Mouse (Mus musculus): ENCODE data around the gene Socs7. TPM values are rescaled to one million over a fixed set of nuclear protein-coding genes. Genes with fewer than 3 reads are reported as not detected.
A peak's percentile ranks its signal among the peaks of the same experiment; 100 is the strongest.

Socs7 gene
- polyA plus RNA-seq, 1 experiment from 2014 or later: 3.6 TPM

DNA sequence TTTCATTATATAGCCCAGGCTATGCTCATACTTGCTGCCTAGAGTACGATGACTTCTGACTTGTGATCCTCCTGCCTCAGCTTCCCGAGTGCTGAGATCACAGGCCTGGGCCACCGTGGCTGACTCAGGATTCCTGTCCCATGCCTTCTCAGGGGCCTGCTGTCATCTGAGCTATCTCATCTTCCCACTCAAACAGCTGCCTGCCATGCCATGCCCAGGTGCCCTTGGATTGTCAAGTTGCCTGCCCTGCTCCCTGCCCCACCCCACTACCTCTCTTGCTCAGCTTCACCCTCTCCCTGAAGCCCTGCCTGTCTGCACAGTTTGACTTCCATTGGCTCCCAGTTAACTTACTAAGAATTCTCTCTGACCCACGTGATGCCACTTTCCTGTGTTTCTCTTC lies 48.6 kb downstream of the Socs7 start:
- Histone ChIP-seq H3K9ac (ENCODE audit: low read depth, low read length) (no peak overlapping the region), H3K4me2 (replicated peaks; ENCODE audit: low read depth, low read length) (no peak overlapping the region), H3K9me3 (ENCODE audit: control insufficient read depth, low read length) (no peaks in the 10 kb centered on the region), H3K27me3 (ENCODE audit: control insufficient read depth, insufficient read depth, low read length) (peaks cover 17% of the 10 kb centered on the region), H3K4me3 (ENCODE audit: low read depth, low read length) (no peak overlapping the region), H3K27ac (ENCODE audit: low read depth, low read length) (no peak overlapping the region), H3K36me3 (ENCODE audit: control insufficient read depth, insufficient read depth, low read length) (no peaks in the 10 kb centered on the region), H3K4me1 (replicated peaks; ENCODE audit: control insufficient read depth, insufficient read depth, low read length) (peaks cover 7% of the 10 kb centered on the region; the same call in 1 of the 2 replicates)
- ATAC-seq (ENCODE audit: low FRiP score): no peak
- WGBS: 79% methylated on average over 4 of the region's 4 CpGs
- no peak for DNase-seq (ENCODE audit: low spot score)

DNA sequence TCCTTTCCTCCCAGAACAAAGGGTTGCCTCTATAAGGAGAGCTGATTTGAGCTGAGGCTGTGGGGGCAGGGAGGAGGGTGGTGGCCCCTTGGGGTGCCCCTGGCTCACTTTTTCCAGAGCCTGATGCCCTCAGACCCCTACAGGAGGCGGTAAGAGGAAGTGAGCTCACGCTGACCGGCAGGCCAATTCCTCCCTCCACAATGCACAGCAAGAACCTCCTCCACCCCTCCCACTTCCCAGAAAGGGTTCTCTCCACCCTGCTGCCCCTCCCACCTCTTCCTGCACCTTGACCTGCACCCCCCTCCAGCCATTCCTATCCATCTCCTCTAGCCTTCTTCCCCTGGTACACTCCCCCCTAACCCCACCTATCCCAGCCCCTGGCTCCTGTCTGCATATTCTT lies 49.8 kb downstream of the Socs7 start:
- Histone ChIP-seq H3K36me3 (ENCODE audit: control insufficient read depth, insufficient read depth, low read length) (no peaks in the 10 kb centered on the region), H3K4me2 (replicated peaks; ENCODE audit: low read depth, low read length) (no peak overlapping the region), H3K4me3 (ENCODE audit: low read depth, low read length) (no peak overlapping the region), H3K4me1 (replicated peaks; ENCODE audit: control insufficient read depth, insufficient read depth, low read length) (peaks cover 7% of the 10 kb centered on the region; the same call in 1 of the 2 replicates), H3K9ac (ENCODE audit: low read depth, low read length) (no peak overlapping the region), H3K27me3 (ENCODE audit: control insufficient read depth, insufficient read depth, low read length) (peaks cover 11% of the 10 kb centered on the region), H3K27ac (ENCODE audit: low read depth, low read length) (no peak overlapping the region), H3K9me3 (ENCODE audit: control insufficient read depth, low read length) (no peaks in the 10 kb centered on the region)
- 21% methylated on average over 3 of the region's 3 CpGs for WGBS
- no peak for DNase-seq (ENCODE audit: low spot score)
- no peak for ATAC-seq (ENCODE audit: low FRiP score)

DNA sequence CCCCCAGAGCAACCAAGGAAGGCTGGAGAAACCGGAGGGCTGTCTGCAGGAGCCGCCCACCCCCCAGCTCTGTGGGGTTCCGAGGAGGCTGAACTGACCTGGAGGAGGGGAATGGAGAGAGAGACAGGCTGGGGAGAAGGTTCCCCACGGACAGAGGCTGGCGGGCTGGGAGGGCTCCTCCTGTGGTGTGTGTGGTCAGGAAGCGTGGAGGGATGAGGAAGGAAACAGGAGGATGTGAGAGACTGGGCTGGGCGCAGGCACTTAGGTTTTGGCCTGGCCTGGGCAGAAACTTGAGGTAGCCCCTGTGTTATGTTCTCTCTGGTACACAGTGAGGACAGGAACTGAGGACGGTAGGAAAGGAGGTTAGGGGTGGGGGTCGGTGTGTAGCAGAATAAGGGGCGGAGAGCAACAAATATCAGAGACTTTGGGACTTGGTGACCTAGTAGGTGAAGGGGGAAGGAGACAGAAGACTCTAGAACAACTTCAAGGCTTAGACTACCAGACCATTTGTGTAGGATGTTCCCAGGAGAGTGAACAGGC lies 50.5 kb downstream of the Socs7 start:
- peaks cover 7% of the 10 kb centered on the region; the same call in 1 of the 2 replicates for H3K27me3 ChIP-seq (ENCODE audit: control insufficient read depth, insufficient read depth, low read length)
- no peak overlapping the region for H3K4me3 ChIP-seq (ENCODE audit: low read depth, low read length)
- ATAC-seq (ENCODE audit: low FRiP score): no peak
- H3K36me3 ChIP-seq (ENCODE audit: control insufficient read depth, insufficient read depth, low read length): no peaks in the 10 kb centered on the region
- H3K27ac ChIP-seq (ENCODE audit: low read depth, low read length): no peak overlapping the region
- no peak overlapping the region for H3K4me2 ChIP-seq (replicated peaks; ENCODE audit: low read depth, low read length)
- 37% methylated on average over 10 of the region's 10 CpGs for WGBS
- H3K4me1 ChIP-seq (replicated peaks; ENCODE audit: control insufficient read depth, insufficient read depth, low read length): peaks cover 7% of the 10 kb centered on the region; the same call in 1 of the 2 replicates
- no peaks in the 10 kb centered on the region for H3K9me3 ChIP-seq (ENCODE audit: control insufficient read depth, low read length)
- no peak for DNase-seq (ENCODE audit: low spot score)
- no peak overlapping the region for H3K9ac ChIP-seq (ENCODE audit: low read depth, low read length)

DNA sequence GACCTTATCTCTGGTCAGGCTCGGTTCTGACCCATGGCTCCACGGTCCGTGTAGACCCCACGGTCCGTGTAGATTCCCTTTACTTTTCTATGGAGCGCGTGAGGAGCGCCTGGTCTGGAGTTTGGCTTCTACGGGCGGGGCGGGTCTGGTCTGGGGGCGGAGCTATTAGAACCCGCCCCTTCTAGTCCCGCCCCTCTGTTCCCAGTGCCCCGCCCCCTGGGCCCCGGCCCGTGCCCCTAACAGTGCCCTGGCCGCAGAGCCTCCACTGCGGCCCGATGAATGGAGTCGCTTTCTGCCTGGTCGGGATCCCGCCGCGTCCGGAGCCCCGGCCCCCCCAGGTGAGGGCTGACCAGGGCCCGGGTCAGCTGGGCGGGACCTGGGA lies 53.0 kb downstream of the Socs7 start, which contains the start of gene Arhgap23:
TSS of gene Arhgap23 (plus strand) at position 204 of the 382 bp plus-strand sequence.
- WGBS: 0% methylated on average over 27 of the region's 29 CpGs
- Histone ChIP-seq H3K9ac (ENCODE audit: low read depth, low read length) (peak within 1 kb of the TSS; percentile 65), H3K4me1 (replicated peaks; ENCODE audit: control insufficient read depth, insufficient read depth, low read length) (peaks cover 6% of the 10 kb centered on the region; the same call in 1 of the 2 replicates), H3K27ac (ENCODE audit: low read depth, low read length) (peak within 1 kb of the TSS; percentile 45; the same call in 1 of the 2 replicates), H3K4me2 (replicated peaks; ENCODE audit: low read depth, low read length) (peak within 1 kb of the TSS; percentile 87), H3K36me3 (ENCODE audit: control insufficient read depth, insufficient read depth, low read length) (no peaks in the 10 kb centered on the region), H3K9me3 (ENCODE audit: control insufficient read depth, low read length) (no peaks in the 10 kb centered on the region), H3K27me3 (ENCODE audit: control insufficient read depth, insufficient read depth, low read length) (peaks cover 4% of the 10 kb centered on the region; the same call in 1 of the 2 replicates), H3K4me3 (ENCODE audit: low read depth, low read length) (peak within 1 kb of the TSS; percentile 53)
- peak; percentile 85 for DNase-seq (ENCODE audit: low spot score)
- ATAC-seq (ENCODE audit: low FRiP score): peak; percentile 82

GRCm38 (mm10) chr11:97415712-97416636 lies 53.6 kb downstream of the Socs7 start:
- H3K4me1 ChIP-seq (replicated peaks; ENCODE audit: control insufficient read depth, insufficient read depth, low read length): peaks cover 6% of the 10 kb centered on the region; the same call in 1 of the 2 replicates
- H3K9ac ChIP-seq (ENCODE audit: low read depth, low read length): peak overlapping the region; percentile 65
- H3K4me2 ChIP-seq (replicated peaks; ENCODE audit: low read depth, low read length): peak overlapping the region; percentile 87
- H3K27me3 ChIP-seq (ENCODE audit: control insufficient read depth, insufficient read depth, low read length): peaks cover 4% of the 10 kb centered on the region; the same call in 1 of the 2 replicates
- no peaks in the 10 kb centered on the region for H3K9me3 ChIP-seq (ENCODE audit: control insufficient read depth, low read length)
- H3K4me3 ChIP-seq (ENCODE audit: low read depth, low read length): peak overlapping the region; percentile 53
- ATAC-seq (ENCODE audit: low FRiP score) (peak; percentile 63; the same call in 1 of the 2 replicates), DNase-seq (ENCODE audit: low spot score) (peak; percentile 48)
- H3K27ac ChIP-seq (ENCODE audit: low read depth, low read length): peak overlapping the region; percentile 45; the same call in 1 of the 2 replicates
- 3% methylated on average over 34 of the region's 49 CpGs for WGBS
- no peaks in the 10 kb centered on the region for H3K36me3 ChIP-seq (ENCODE audit: control insufficient read depth, insufficient read depth, low read length)

DNA sequence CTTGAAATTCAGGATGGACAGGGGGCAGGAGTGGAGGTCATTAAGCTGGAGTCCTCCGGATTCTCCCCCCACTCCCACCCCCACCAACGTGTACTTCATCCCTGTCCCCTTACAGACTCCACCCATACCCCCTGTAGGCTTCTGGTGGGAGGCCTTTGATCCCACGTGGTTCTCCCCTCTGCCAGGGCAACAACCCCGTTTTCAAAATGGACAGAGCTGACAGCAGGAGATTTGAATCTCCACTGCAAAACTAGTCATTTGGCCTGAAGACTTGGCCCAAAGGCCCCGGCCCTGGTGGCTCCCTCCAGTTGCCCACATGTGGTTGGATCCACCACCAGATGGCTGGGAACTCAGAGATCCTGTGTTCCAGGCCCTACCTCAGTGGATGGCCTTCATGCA lies 54.3 kb downstream of the Socs7 start:
- Histone ChIP-seq H3K4me2 (replicated peaks; ENCODE audit: low read depth, low read length) (no peak overlapping the region), H3K9me3 (ENCODE audit: control insufficient read depth, low read length) (no peaks in the 10 kb centered on the region), H3K9ac (ENCODE audit: low read depth, low read length) (no peak overlapping the region), H3K4me3 (ENCODE audit: low read depth, low read length) (peak overlapping the region; percentile 53; the same call in 1 of the 2 replicates), H3K36me3 (ENCODE audit: control insufficient read depth, insufficient read depth, low read length) (no peaks in the 10 kb centered on the region), H3K4me1 (replicated peaks; ENCODE audit: control insufficient read depth, insufficient read depth, low read length) (peaks cover 6% of the 10 kb centered on the region; the same call in 1 of the 2 replicates), H3K27me3 (ENCODE audit: control insufficient read depth, insufficient read depth, low read length) (peaks cover 4% of the 10 kb centered on the region; the same call in 1 of the 2 replicates), H3K27ac (ENCODE audit: low read depth, low read length) (no peak overlapping the region)
- no peak for ATAC-seq (ENCODE audit: low FRiP score)
- DNase-seq (ENCODE audit: low spot score): no peak
- WGBS: 11% methylated on average over 5 of the region's 5 CpGs

DNA sequence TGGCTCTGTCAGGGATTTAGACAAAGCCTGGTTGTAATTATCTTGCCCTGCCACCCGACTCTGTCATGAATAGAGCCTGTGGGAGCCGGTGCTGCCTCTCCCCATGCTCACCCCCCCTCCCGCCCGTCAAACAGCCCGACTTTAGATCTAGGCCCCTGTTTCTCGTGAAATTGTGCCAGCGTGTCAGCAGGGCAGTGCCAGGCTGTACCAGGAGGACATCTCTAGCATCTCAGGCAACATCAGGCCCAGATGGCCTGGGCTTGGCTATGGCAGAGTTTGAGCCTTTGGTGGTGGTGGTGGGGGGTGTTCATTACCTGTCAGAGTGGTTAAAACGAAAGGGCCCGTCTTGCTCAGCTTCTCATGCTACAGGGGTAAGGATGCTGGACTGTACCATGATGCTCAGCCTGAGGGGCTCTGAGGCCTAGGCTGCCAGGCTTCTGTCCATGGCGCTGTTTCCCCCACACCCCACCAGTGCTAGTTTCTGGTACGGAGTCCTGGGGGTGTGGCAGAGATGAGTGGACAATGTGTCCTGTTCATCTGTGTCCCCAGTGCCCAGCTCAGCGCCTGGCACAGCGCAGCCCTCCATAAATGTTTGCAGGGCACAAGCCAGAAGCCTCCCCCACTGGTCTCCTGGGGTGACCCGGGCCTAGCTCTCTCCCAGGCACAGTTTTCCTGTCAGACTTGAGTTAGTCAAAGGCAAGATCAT lies 56.6 kb downstream of the Socs7 start:
- Histone ChIP-seq H3K9ac (ENCODE audit: low read depth, low read length) (no peak overlapping the region), H3K9me3 (ENCODE audit: control insufficient read depth, low read length) (no peaks in the 10 kb centered on the region), H3K4me2 (replicated peaks; ENCODE audit: low read depth, low read length) (no peak overlapping the region), H3K27ac (ENCODE audit: low read depth, low read length) (no peak overlapping the region), H3K4me3 (ENCODE audit: low read depth, low read length) (no peak overlapping the region), H3K4me1 (replicated peaks; ENCODE audit: control insufficient read depth, insufficient read depth, low read length) (peaks cover 8% of the 10 kb centered on the region; the same call in 1 of the 2 replicates), H3K27me3 (ENCODE audit: control insufficient read depth, insufficient read depth, low read length) (peaks cover 4% of the 10 kb centered on the region; the same call in 1 of the 2 replicates), H3K36me3 (ENCODE audit: control insufficient read depth, insufficient read depth, low read length) (no peaks in the 10 kb centered on the region)
- ATAC-seq (ENCODE audit: low FRiP score) (no peak), DNase-seq (ENCODE audit: low spot score) (no peak)
- WGBS: 71% methylated on average over 14 of the region's 14 CpGs

- H3K4me1 ChIP-seq (replicated peaks; ENCODE audit: control insufficient read depth, insufficient read depth, low read length): peaks cover 8% of the 10 kb centered on the region; the same call in 1 of the 2 replicates
- WGBS: 81% methylated on average over 5 of the region's 5 CpGs
- H3K9ac ChIP-seq (ENCODE audit: low read depth, low read length): no peak overlapping the region
These were observed 57.2 kb downstream of the Socs7 start for GRCm38 (mm10) chr11:97419540-97419900.

More at GRCm38 (mm10) chr11:97419540-97419900, 57.2 kb downstream of the Socs7 start:
- Histone ChIP-seq H3K27ac (ENCODE audit: low read depth, low read length) (no peak overlapping the region), H3K27me3 (ENCODE audit: control insufficient read depth, insufficient read depth, low read length) (peaks cover 4% of the 10 kb centered on the region; the same call in 1 of the 2 replicates), H3K9me3 (ENCODE audit: control insufficient read depth, low read length) (no peaks in the 10 kb centered on the region), H3K4me3 (ENCODE audit: low read depth, low read length) (no peak overlapping the region), H3K36me3 (ENCODE audit: control insufficient read depth, insufficient read depth, low read length) (no peaks in the 10 kb centered on the region), H3K4me2 (replicated peaks; ENCODE audit: low read depth, low read length) (no peak overlapping the region)
- ATAC-seq (ENCODE audit: low FRiP score) (no peak), DNase-seq (ENCODE audit: low spot score) (no peak)

Data from hindbrain, embryonic 11.5 days (tissue).